Comparison of ENCODE assay signal across 9 mouse cellular contexts in genomic region chr9:112117632-112118410, GRCm38 (mm10).
DNase-seq lines count a peak whose midpoint lies in the region; ATAC-seq lines count a peak whose summit lies in the region.
"Had no signal": no experiment of that assay in that cellular context is flagged by ENCODE, and none has a peak within 500 bp of the region (broad histone marks: within the 10 kb centered on the region; RNA-seq: fewer than 3 reads in every experiment).

No protein-coding gene starts in this region.

- WGBS in lung, embryonic 15.5 days, result 28% methylated on average over 15 of the region's 15 CpGs
- WGBS in hindbrain, embryonic 16.5 days, result 24% methylated on average over 15 of the region's 15 CpGs
- WGBS in neural tube, embryonic 13.5 days, result 29% methylated on average over 15 of the region's 15 CpGs

- ATAC-seq in lung, embryonic 15.5 days (ENCODE audit: borderline replicate concordance, extremely low read depth, low FRiP score, low TSS enrichment), result no peak; the same call in 1 of the 2 replicates
- peak; percentile 28; the same call in 1 of the 2 replicates for ATAC-seq in hindbrain, embryonic 16.5 days
- no peak for ATAC-seq in neural tube, embryonic 13.5 days (ENCODE audit: low read depth)
- ATAC-seq in frontal cortex, adult (ENCODE audit: low TSS enrichment), result no peak

- peak overlapping the region; percentile 21; the same call in 1 of the 2 replicates for H3K4me3 ChIP-seq in lung, embryonic 15.5 days
- H3K4me3 ChIP-seq in hindbrain, embryonic 16.5 days (ENCODE audit: low read length), result no peak overlapping the region
- peak overlapping the region; percentile 29 for H3K4me3 ChIP-seq in neural tube, embryonic 13.5 days

- H3K36me3 ChIP-seq in lung, embryonic 15.5 days, result no peaks in the 10 kb centered on the region
- peaks cover 3% of the 10 kb centered on the region; the same call in 1 of the 2 replicates for H3K36me3 ChIP-seq in hindbrain, embryonic 16.5 days (ENCODE audit: control insufficient read depth, insufficient read depth, low read length)
- no peaks in the 10 kb centered on the region; the same call in 1 of the 2 replicates for H3K36me3 ChIP-seq in neural tube, embryonic 13.5 days

- no peaks in the 10 kb centered on the region for H3K9me3 ChIP-seq in lung, embryonic 15.5 days
- H3K9me3 ChIP-seq in hindbrain, embryonic 16.5 days (ENCODE audit: control insufficient read depth, low read length), result no peaks in the 10 kb centered on the region
- H3K9me3 ChIP-seq in neural tube, embryonic 13.5 days, result no peaks in the 10 kb centered on the region

- peak overlapping the region; percentile 49 for H3K4me2 ChIP-seq in lung, embryonic 15.5 days
- H3K4me2 ChIP-seq in hindbrain, embryonic 16.5 days (ENCODE audit: low read length), result peak overlapping the region; percentile 49
- peak overlapping the region; percentile 58 for H3K4me2 ChIP-seq in neural tube, embryonic 13.5 days

- no peak overlapping the region for H3K27ac ChIP-seq in lung, embryonic 15.5 days
- peak overlapping the region; percentile 72 for H3K27ac ChIP-seq in hindbrain, embryonic 16.5 days (ENCODE audit: low read depth, low read length)
- H3K27ac ChIP-seq in neural tube, embryonic 13.5 days (replicated peaks), result peak overlapping the region; percentile 77; the same call in 1 of the 2 replicates

- H3K9ac ChIP-seq in lung, embryonic 15.5 days, result no peak overlapping the region
- no peak overlapping the region for H3K9ac ChIP-seq in hindbrain, embryonic 16.5 days (ENCODE audit: low read depth, low read length)
- H3K9ac ChIP-seq in neural tube, embryonic 13.5 days, result peak overlapping the region; percentile 58

- H3K27me3 ChIP-seq in lung, embryonic 15.5 days, result peaks cover 41% of the 10 kb centered on the region
- H3K27me3 ChIP-seq in hindbrain, embryonic 16.5 days (replicated peaks; ENCODE audit: control insufficient read depth, insufficient read depth, low read length), result no peaks in the 10 kb centered on the region
- peaks cover 4% of the 10 kb centered on the region; the same call in 1 of the 2 replicates for H3K27me3 ChIP-seq in neural tube, embryonic 13.5 days

- peak; percentile 34 for DNase-seq in embryo, embryonic 10 days (ENCODE audit: low spot score)
- no peak for DNase-seq in embryo, embryonic 9.5 days (ENCODE audit: extremely low spot score)
- no peak for DNase-seq in lung, postnatal 25 days (ENCODE audit: low spot score)
- DNase-seq in frontal cortex, postnatal 14 days (ENCODE audit: low spot score in 2 of 2), result no peak
- DNase-seq: kidney, adult 2 months had no signal

- peaks cover 9% of the 10 kb centered on the region; the same call in 1 of the 2 replicates for H3K4me1 ChIP-seq in lung, embryonic 15.5 days
- peaks cover 17% of the 10 kb centered on the region for H3K4me1 ChIP-seq in hindbrain, embryonic 16.5 days (ENCODE audit: control insufficient read depth, insufficient read depth, low read depth, low read length)
- H3K4me1 ChIP-seq in neural tube, embryonic 13.5 days (replicated peaks), result peaks cover 20% of the 10 kb centered on the region
